Mouse (Mus musculus) CD4-positive, CD25-positive, alpha-beta regulatory T cell, adult 2 months (primary cell): ENCODE measurements at regions not wholly inside any gene's neighbourhood (a gene's known extent, or its start where the extent isn't known, plus 50 kb on each side); places are given as distances from the start of the nearest gene placed in this dataset.

Source experiments
- DNase-seq: peaks from one replicate; pipeline ENCODE4 v3.0.0-alpha.2; 2012; ENCODE audit warnings: low read depth, low spot score

GRCm38 (mm10) chr16:13040312-13041100 lies 69.0 kb upstream of the Ercc4 start:
- no peak for DNase-seq

DNA sequence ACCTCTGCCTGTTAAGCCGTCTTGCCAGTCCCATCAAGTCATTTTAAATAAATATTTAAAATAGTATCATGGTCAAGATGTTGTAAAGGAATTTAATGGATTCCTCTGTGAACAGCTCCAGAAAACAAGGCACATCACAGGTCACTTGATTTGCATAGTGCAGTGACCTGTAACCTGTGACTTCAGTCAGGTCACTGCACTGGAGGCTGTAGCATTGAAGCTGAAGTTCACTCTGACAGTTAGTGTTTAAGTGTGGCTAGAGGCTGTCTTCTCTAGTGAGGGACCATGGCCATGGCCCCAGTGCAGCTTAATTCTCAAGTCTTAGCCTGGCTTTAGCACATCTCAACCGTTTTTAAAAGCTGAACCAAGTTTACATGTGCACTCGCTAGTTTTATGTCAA lies 68.1 kb upstream of the Ercc4 start:
- DNase-seq: no peak

- DNase-seq: no peak
Observed at GRCm38 (mm10) chr16:13045079-13045590, 64.3 kb upstream of the Ercc4 start.

GRCm38 (mm10) chr16:13046366-13047120 lies 62.9 kb upstream of the Ercc4 start:
- DNase-seq: no peak

GRCm38 (mm10) chr16:13049321-13049720 lies 60.2 kb upstream of the Ercc4 start:
- no peak for DNase-seq

- no peak for DNase-seq
Observed at GRCm38 (mm10) chr16:13050225-13050892, 59.1 kb upstream of the Ercc4 start.

DNA sequence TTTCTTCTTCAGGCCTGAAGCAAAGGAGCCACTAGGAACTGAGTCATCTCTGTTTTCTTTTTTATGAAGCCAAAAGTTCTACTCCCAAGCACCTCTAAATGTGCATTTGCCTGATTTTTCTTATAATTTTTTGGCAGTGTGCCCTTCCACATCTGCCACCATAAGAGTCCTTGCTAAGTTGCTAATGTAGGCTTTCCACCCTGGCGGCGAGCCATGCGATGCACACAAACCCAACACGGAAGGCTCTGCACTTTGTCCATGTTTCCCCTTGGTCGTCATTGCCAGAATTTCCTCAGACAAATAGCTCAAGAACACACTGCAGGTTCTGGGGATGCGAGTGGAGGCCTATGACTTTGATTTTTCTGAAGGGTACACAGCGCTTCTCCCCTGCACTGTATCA lies 54.5 kb upstream of the Ercc4 start:
- DNase-seq: no peak
